Mouse (Mus musculus): ENCODE results near the gene Alkbh1. TPM values are rescaled to one million over a fixed set of nuclear protein-coding genes. Genes with fewer than 3 reads are reported as not detected.
A peak's percentile ranks its signal among the peaks of the same experiment; 100 is the strongest.
"Not testable (repeated sequence)": the region's sequence is repeated elsewhere in the genome, so short reads cannot be mapped to it uniquely, and the experiment has no call there.

Alkbh1 gene
- total RNA-seq (2021) = 10 to 100 TPM; 19.4 to 21.0 TPM
- long read RNA-seq, transcript Alkbh1-209 (6 exons, 3,857 nt) = major isoform, 16 of 24 reads
- long read RNA-seq, partial matches to known transcripts = 0 of 24 reads
- long read RNA-seq, other reads (novel, unspliced or antisense) = 3 of 24 reads

DNA sequence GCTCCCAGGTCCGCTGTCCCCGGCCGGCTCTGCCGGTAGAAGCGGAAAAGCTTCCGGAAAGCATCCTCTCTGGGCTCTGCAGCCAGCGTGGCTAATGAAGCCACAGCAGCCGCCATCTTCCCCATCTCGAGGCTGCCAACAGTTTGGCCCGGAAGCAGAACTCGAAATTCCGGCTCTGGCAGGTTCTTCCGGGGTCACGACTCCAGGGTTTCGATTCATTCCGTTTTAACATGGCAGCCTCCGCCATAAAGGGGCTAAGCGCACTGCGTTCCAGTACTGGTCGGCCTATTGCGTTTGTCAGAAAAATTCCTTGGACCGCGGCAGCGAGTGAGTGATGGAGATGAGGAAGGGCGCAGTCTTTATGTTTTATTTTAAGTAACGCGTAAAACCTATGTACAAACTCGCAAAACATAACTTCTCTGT, at the start of gene Alkbh1, which contains the start of gene Slirp:
TSS of gene Alkbh1 (minus strand) at position 318 of the 423 bp plus-strand sequence.
TSS of gene Slirp (plus strand) at position 197 of the 423 bp plus-strand sequence.
- DNase-seq (ENCODE audit: low spot score in 2 of 2) = peak; percentile 88 to 95

GRCm38 (mm10) chr12:87488683-87489082, 44.9 kb upstream of the Alkbh1 start:
- DNase-seq (ENCODE audit: low spot score in 2 of 2) = not testable (repeated sequence)

DNA sequence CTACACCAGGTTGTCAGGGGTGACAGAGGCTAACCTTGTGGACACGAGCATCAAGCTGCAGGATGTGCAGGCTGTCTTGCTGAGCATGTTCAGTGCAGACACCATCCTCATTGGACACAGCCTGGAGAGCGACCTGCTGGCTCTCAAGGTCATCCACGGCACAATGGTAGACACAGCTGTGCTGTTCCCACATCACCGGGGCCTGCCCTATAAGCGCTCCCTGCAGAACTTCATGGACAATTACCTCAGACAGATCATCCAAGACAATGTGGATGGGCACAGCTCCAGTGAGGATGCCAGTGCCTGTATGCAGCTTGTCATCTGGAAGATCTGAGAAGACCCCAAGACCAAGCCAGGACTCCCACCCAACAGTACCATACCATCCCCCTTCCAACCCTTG, 38.7 kb upstream of the Alkbh1 start:
- not testable (repeated sequence) for DNase-seq (ENCODE audit: low spot score in 2 of 2)

GRCm38 (mm10) chr12:87474756-87475155, 30.9 kb upstream of the Alkbh1 start:
- DNase-seq (ENCODE audit: low spot score in 2 of 2) = no peak

GRCm38 (mm10) chr12:87471964-87472786, 28.4 kb upstream of the Alkbh1 start, which contains the start of gene Snw1:
TSS of gene Snw1 (minus strand) at chr12:87472274.
- peak; percentile 93 to 97 for DNase-seq (ENCODE audit: low spot score in 2 of 2)

DNA sequence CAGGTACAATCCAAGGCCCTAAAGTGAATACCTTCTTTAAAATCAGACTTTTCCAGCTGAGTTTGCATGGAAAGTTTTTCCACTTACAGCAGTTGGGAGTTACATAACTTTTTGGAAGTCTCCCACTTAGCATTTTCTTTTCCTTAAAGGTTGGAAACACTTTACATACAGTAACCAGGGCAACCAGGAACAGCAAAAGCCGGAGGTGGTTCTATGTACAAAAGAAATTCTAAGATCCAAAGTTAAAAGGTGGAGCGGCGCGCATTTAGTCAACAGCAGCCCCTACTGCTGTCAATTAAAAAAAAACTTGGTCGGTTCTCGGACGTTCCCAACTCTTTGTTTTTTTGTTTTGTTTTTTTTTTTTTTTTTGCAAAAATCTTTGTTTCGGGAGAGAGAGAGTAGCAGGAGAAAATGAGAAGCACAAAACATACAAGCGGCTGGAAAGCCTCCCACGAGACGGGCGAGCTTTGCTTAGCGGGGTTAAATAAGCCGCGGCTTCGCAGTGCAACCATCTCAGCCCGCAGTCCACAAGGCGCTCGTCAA, 27.7 kb upstream of the Alkbh1 start:
- DNase-seq (ENCODE audit: low spot score in 2 of 2) = peak in 1 of 2 experiments; percentile 35

- DNase-seq (ENCODE audit: low spot score in 2 of 2) = no peak
These were observed 26.7 kb upstream of the Alkbh1 start for GRCm38 (mm10) chr12:87470263-87471136.

- DNase-seq (ENCODE audit: low spot score in 2 of 2) = no peak
These were observed 21.0 kb upstream of the Alkbh1 start for GRCm38 (mm10) chr12:87464678-87465297.

DNA sequence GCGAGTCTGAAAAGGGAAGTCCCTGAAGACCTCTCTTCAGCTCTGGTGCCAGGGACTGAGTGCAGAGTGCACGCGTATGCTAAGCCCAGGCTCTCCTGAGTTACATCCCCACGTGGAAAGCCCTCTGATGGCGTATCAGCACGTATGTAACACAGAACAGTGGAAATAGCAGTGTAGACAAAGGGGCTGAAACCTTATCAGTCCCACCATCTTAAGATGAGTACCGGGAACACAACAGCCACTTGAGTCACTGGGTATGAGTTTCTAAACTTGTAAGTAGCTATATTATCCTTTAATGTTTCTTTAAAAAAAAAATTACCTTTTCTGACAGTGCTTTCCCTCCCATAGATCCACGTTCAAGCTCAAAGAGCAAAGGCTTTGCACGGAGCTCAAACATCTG, 5.6 kb upstream of the Alkbh1 start:
- no peak for DNase-seq (ENCODE audit: low spot score in 2 of 2)

DNA sequence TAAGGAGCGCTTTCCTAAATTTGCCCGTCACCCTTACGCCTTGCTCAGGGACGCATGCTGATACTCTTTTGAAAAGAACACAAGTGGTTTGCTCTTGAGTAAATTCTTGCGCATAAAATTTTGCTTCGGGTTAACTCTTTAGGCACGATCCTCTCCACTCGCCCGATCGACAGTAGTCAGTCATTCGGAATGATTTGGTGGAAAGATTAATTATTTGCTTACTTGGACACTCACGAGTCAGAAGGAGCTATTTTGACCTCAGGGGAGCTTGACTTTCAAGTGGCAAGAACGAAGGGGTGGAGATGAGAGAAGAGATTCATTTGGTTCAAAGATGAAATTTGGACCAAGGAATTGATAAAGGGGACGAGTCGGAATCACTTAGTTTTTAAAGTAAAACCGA, 394 bp upstream of the Alkbh1 start:
- no peak for DNase-seq (ENCODE audit: low spot score in 2 of 2)

DNA sequence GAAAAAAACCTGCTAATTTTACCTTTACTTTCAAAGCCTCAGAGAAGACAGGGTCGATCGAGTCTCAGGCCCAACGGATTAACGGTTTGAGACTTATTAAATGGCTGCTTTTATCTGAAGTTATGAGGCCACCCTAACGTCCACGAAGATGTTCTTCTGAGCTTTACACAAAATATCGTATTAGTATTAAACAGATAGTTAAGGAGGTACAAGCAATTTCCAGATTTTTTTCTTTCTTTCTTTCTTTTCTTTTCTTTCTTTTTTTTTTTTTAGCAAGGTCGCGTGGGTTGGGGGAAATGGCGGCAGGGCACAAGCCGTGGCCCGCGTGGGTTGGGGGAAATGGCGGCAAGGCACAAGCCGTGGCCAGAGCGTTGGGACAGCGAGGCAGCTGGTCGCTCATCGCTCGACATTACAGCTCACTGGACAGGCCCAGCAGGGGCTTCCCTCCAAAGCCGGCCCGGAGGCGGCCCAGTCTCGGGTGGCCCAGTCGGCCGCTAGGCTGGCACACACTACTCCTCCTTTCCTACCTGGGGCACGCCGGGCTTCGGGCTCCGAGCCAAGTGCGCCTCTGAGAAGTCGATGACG, 610 bp downstream of the Alkbh1 start:
- DNase-seq (ENCODE audit: low spot score in 2 of 2) = no peak

GRCm38 (mm10) chr12:87442177-87443114, 1.4 kb downstream of the Alkbh1 start:
- DNase-seq (ENCODE audit: low spot score in 2 of 2) = no peak

- DNase-seq (ENCODE audit: low spot score in 2 of 2) = no peak
These were observed 14.9 kb downstream of the Alkbh1 start for GRCm38 (mm10) chr12:87428885-87429284.

DNA sequence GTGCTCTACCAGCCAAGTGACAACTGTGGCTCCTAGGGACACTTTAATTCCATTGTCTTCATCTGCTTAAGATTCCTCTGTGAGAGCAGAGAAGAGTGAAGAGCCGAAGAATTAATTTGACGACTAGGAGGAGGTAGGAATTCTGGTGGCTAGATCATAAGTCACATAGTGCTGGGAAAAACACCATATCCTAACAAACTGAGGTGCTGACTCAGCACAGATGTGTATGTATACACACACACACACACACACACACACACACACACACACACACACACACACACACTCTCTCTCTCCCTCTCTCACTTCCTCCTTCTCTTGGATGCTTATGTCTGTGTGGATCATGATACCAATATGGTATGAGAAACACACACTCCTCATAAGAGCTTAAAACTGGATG, 15.5 kb downstream of the Alkbh1 start:
- no peak for DNase-seq (ENCODE audit: low spot score in 2 of 2)

DNA sequence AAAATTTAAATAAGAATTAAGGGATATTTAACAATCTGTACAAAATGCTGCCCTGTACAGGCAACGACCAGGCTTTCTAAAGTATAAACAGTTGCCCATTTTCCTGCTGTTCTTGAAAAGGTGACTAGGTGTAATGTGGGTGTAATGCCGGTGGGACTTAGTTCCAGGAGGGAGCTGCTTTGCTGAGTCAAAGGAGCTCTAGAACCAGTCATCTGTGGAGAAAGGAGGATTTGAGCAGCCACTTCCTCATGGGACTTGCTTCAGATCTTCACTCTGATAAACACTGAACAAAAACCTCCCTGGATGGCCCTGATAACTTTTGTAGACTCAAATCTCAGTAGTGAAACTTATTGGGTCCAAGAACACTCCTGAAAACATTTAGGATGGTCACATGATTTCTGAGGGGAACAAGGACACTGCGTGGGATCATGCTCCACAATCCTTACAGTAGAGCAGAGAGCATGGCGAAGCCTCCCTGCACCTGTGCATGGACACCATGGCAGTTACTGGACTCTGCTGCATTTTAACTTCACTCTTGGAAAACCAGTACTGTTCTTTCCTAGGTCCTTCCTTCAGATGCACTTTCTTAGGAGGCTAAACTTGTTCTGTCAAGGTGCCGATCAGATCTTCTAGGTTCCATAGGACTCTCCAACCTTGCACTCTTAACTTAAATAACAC, 17.3 kb downstream of the Alkbh1 start:
- DNase-seq (ENCODE audit: low spot score in 2 of 2) = no peak

DNA sequence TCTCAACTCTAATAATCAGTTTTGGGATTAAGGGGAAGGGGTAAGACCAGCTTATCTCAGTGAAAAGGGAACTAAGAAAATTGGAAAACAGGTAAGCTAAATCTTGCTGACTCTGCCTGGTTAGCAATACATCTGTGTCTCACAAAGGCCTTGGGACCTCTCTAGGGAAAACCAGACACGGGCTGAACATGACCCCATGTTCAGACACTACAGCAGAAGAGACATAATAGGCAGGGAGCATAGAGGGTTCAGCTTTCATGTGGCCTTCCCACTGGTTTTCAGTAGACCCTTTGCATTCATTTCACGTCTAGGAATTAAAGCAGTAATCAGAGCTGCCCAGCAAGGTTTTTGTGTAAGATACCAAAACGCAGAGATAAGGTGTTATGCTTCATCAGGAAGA, 19.3 kb downstream of the Alkbh1 start:
- DNase-seq (ENCODE audit: low spot score in 2 of 2) = no peak

DNA sequence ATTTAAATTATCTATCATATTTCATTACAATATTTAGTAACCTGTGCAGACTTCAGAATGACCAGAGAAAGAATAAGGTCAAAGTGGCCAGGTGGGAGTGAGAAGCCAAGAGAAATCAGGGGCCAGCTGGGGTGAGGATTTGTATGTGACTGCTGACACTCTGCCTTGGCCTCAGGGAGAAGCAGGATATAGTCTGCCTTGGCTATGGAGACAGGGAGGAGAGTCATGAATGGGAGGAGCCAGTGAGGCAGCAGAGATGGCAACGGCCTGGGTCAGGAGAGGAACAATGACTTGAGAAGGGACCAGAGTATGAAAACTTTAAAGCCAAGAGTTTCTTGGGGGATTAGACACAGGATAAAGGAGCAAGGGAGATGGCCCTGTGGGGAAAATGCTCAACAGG, 20.1 kb downstream of the Alkbh1 start:
- DNase-seq (ENCODE audit: low spot score in 2 of 2) = no peak

DNA sequence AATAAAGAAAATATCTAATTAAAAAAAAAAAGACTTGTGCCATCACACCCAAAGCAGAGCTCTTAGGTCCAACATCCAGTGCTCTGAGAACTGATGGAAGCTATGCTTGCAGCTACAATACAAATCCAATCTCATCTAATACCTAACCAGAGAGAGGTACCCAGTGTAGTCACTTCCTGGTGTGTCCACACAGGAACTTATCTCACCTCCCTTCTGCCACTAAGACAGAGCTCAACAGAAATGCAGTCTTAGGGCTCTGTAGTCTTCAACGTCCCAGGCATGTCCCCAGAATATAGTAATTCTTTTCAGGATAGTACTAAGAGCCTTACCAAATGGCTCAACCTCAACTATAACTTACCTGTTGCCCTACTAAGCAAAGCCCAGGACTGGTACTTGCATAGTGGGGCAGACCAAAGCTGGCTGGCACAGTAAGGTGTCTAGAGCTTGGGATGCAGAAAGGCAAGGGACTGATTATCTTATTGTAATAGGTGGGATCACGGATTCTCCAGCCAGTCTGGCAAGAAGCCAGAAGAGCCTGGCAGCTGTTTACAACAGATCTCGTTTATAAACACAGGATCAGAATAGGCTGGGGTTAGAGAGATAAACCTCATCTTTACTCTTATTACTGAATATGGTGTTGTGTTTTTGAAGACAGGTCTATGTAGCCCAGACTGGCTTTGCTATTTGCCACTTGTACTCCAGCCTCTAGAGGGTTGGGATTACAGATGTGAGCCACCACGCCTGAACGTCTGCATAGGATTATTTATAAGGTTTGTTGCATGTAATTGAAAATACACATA, 21.9 kb downstream of the Alkbh1 start:
- DNase-seq (ENCODE audit: low spot score in 2 of 2) = no peak

Measured in layer of hippocampus, adult 18-20 months (tissue).